Mouse (Mus musculus): Measurements from ENCODE around the gene Vwa1.
"Not testable (repeated sequence)": the region's sequence is repeated elsewhere in the genome, so short reads cannot be mapped to it uniquely, and the experiment has no call there.

Gene Vwa1

GRCm38 (mm10) chr4:155774280-155774754 is at the start of gene Vwa1:
Gene Vwa1 (minus strand): TSS chr4:155774698.
- no peak for DNase-seq (ENCODE audit: low read depth)

GRCm38 (mm10) chr4:155823443-155823842 is 48.9 kb upstream of the Vwa1 start:
- DNase-seq (ENCODE audit: low read depth) = no peak

- DNase-seq (ENCODE audit: low read depth) = peak; percentile 60
Measured at GRCm38 (mm10) chr4:155821025-155821424, 46.5 kb upstream of the Vwa1 start.

GRCm38 (mm10) chr4:155817533-155817932 is 43.0 kb upstream of the Vwa1 start:
- DNase-seq (ENCODE audit: low read depth) = no peak

- peak; percentile 66 for DNase-seq (ENCODE audit: low read depth)
Measured at GRCm38 (mm10) chr4:155812665-155813181, 38.2 kb upstream of the Vwa1 start.

- DNase-seq (ENCODE audit: low read depth) = peak; percentile 99
Measured at GRCm38 (mm10) chr4:155811929-155812664, 37.6 kb upstream of the Vwa1 start, which contains the start of gene Ccnl2. Gene Ccnl2 (plus strand): TSS chr4:155812489.

GRCm38 (mm10) chr4:155807841-155808240 is 33.3 kb upstream of the Vwa1 start:
- no peak for DNase-seq (ENCODE audit: low read depth)

GRCm38 (mm10) chr4:155803340-155804041 is 29.0 kb upstream of the Vwa1 start:
- DNase-seq (ENCODE audit: low read depth) = peak; percentile 96

GRCm38 (mm10) chr4:155802741-155803339 is 28.3 kb upstream of the Vwa1 start, which contains the start of gene Mrpl20:
Gene Mrpl20 (plus strand): TSS chr4:155802878.
- DNase-seq (ENCODE audit: low read depth) = peak; percentile 48

- no peak for DNase-seq (ENCODE audit: low read depth)
Measured at GRCm38 (mm10) chr4:155802075-155802474, 27.6 kb upstream of the Vwa1 start.

- no peak for DNase-seq (ENCODE audit: low read depth)
Measured at GRCm38 (mm10) chr4:155793730-155794129, 19.2 kb upstream of the Vwa1 start.

GRCm38 (mm10) chr4:155791240-155791933 is 16.9 kb upstream of the Vwa1 start:
- no peak for DNase-seq (ENCODE audit: low read depth)

GRCm38 (mm10) chr4:155790650-155791161 is 16.2 kb upstream of the Vwa1 start:
- no peak for DNase-seq (ENCODE audit: low read depth)

- no peak for DNase-seq (ENCODE audit: low read depth)
Measured at GRCm38 (mm10) chr4:155790021-155790489, 15.6 kb upstream of the Vwa1 start, which contains the start of gene Ankrd65. Gene Ankrd65 (plus strand): TSS chr4:155790439.

GRCm38 (mm10) chr4:155788833-155789232 is 14.3 kb upstream of the Vwa1 start:
- not testable (repeated sequence) for DNase-seq (ENCODE audit: low read depth)

GRCm38 (mm10) chr4:155788300-155788699 is 13.8 kb upstream of the Vwa1 start:
- DNase-seq (ENCODE audit: low read depth) = no peak

- DNase-seq (ENCODE audit: low read depth) = no peak
Measured at GRCm38 (mm10) chr4:155785819-155786218, 11.3 kb upstream of the Vwa1 start, which contains the start of gene Tmem88b. Gene Tmem88b (minus strand): TSS chr4:155785874.

- no peak for DNase-seq (ENCODE audit: low read depth)
Measured at GRCm38 (mm10) chr4:155785246-155785645, 10.7 kb upstream of the Vwa1 start.

- DNase-seq (ENCODE audit: low read depth) = peak; percentile 82
Measured at GRCm38 (mm10) chr4:155784081-155784701, 9.7 kb upstream of the Vwa1 start.

- DNase-seq (ENCODE audit: low read depth) = no peak
Measured at GRCm38 (mm10) chr4:155783486-155784080, 9.1 kb upstream of the Vwa1 start.

Data from NIH3T3 (cell line).